Mouse (Mus musculus): ENCODE results near the gene Cep97. TPM values are rescaled to one million over a fixed set of nuclear protein-coding genes. Genes with fewer than 3 reads are reported as not detected.

Gene Cep97
- total RNA-seq, 1 experiment = 12.5 TPM

DNA sequence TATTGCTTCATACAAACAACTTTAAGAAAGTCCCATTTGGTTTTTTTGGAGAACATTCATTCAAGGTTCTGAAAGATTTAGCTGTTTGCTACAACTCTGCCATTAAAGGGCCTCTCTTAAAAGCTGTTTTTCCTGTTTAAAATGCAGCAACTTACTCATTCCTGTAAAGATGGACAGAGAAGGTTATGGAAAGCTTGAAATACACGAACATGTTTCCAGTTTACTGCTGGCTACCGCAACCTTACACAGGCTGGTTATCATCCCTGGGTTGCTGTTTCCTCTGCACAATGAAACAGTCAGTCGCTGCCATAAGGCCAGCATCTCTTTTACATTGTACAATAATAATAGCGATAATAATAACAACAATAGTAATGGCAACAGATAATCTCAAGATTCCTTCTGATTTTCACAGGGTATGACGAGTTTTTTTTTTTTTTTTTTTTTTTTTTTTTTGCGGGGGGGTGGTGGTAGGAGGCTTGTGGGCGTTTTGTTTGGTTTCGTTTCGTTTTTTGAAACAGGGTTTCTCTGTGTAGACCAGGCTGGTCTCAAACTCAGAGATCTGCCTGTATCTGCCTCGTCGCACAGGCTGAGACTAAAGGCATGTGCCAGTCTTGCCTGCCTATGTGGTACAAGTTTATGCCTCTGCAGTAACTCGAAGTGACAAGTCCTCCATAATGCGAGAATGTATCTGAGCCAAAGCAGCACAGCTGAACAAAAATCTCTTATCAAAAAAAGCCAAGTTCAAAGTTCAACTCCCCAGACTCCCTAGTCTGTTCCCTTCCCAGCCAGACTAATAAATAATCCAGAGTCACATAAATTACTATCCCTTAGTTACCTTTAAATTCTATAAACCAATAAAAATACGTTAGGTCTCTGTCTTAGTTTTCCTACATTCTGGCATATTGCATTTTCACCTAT lies 32.6 kb downstream of the Cep97 start:
- Histone ChIP-seq H3K4me3 (ENCODE audit: insufficient read depth in 1 of 2, low read depth in 1 of 2, low read length in 2 of 2, poor library complexity in 1 of 2, severe bottlenecking in 1 of 2) (no peak overlapping the region), H3K4me1 (ENCODE audit: control insufficient read depth in 2 of 2, insufficient read depth in 2 of 2, low read length in 2 of 2, poor library complexity in 1 of 2) (peaks cover 0 to 6% of the 10 kb centered on the region in 2 experiments; a peak in 1 of 4 replicates), H3K9me3 (ENCODE audit: control insufficient read depth, insufficient read depth, low read depth, low read length) (no peaks in the 10 kb centered on the region), H3K36me3 (ENCODE audit: control insufficient read depth, insufficient read depth, low read length, poor library complexity, severe bottlenecking) (peaks cover 7% of the 10 kb centered on the region; the same call in 1 of the 2 replicates), H3K27ac (ENCODE audit: insufficient read depth, low read depth, low read length, poor library complexity, severe bottlenecking) (no peak overlapping the region), H3K9ac (ENCODE audit: insufficient read depth, low read depth, low read length, poor library complexity, severe bottlenecking) (no peak overlapping the region)
- DNase-seq (ENCODE audit: low read depth, low spot score) = no peak
- TF ChIP-seq CHD2 (IDR thresholded peaks at IDR 0.05; ENCODE audit: low read depth, low read length) (no peak), ZNF384 (IDR thresholded peaks at IDR 0.05; ENCODE audit: low read depth, low read length) (peak; percentile 48; the same call in 1 of the 2 replicates)
- in situ Hi-C loops (cut with MboI; ENCODE audit: low sequenced_read_pairs in 2 of 2, unreplicated experiment in 2 of 2) = no loop called here

DNA sequence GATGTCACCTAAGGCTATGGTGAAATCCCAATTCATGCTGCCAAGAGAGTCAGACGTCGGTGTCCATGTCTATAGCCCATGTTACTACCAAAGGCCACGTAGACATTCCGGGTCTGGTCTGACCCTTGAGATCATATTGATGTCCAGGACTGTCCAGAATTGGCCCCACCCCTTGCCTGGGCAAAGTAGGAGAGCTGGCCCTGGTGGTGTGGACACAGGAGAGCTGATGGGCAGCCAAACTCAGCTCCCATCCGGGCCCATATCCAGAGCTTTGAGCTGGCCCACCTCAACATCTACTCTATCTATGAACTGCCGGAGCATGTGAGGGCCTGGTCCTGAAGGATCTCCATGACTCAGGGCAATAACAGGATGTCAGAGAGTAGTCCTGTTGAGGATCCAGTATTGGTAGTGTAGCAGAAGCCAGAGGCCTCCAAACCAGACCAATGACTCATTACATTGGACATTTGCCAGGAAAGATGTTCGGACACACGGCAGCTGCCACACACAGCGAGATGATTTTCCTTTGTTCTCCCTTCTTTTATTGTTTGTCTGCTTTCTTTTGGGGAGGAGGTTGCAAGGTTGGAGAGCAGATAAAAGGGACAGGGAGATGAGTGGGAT lies 36.2 kb downstream of the Cep97 start:
- no peak overlapping the region for H3K4me3 ChIP-seq (ENCODE audit: insufficient read depth in 1 of 2, low read depth in 1 of 2, low read length in 2 of 2, poor library complexity in 1 of 2, severe bottlenecking in 1 of 2)
- no peak for DNase-seq (ENCODE audit: low read depth, low spot score)
- H3K9me3 ChIP-seq (ENCODE audit: control insufficient read depth, insufficient read depth, low read depth, low read length) = no peaks in the 10 kb centered on the region
- H3K27ac ChIP-seq (ENCODE audit: insufficient read depth, low read depth, low read length, poor library complexity, severe bottlenecking) = no peak overlapping the region
- H3K9ac ChIP-seq (ENCODE audit: insufficient read depth, low read depth, low read length, poor library complexity, severe bottlenecking) = no peak overlapping the region
- TF ChIP-seq ZNF384 (IDR thresholded peaks at IDR 0.05; ENCODE audit: low read depth, low read length) (no peak), ZC3H11A (IDR thresholded peaks at IDR 0.05; ENCODE audit: borderline replicate concordance, low read depth, low read length) (no peak), CHD2 (IDR thresholded peaks at IDR 0.05; ENCODE audit: low read depth, low read length) (no peak), MAFK (IDR thresholded peaks at IDR 0.05; ENCODE audit: insufficient read depth, low read depth, low read length) (no peak), HCFC1 (IDR thresholded peaks at IDR 0.05; ENCODE audit: borderline replicate concordance, insufficient read depth, low read length) (no peak)
- H3K36me3 ChIP-seq (ENCODE audit: control insufficient read depth, insufficient read depth, low read length, poor library complexity, severe bottlenecking) = no peaks in the 10 kb centered on the region
- H3K4me1 ChIP-seq (ENCODE audit: control insufficient read depth in 2 of 2, insufficient read depth in 2 of 2, low read length in 2 of 2, poor library complexity in 1 of 2) = peaks cover 4 to 5% of the 10 kb centered on the region in 2 experiments; a peak in 2 of 4 replicates
- in situ Hi-C loops (cut with MboI; ENCODE audit: low sequenced_read_pairs in 2 of 2, unreplicated experiment in 2 of 2) = no loop called here

- Histone ChIP-seq H3K4me3 (ENCODE audit: insufficient read depth in 1 of 2, low read depth in 1 of 2, low read length in 2 of 2, poor library complexity in 1 of 2, severe bottlenecking in 1 of 2) (peak overlapping the region; percentile 84 to 98), H3K4me1 (ENCODE audit: control insufficient read depth in 2 of 2, insufficient read depth in 2 of 2, low read length in 2 of 2, poor library complexity in 1 of 2) (peaks cover 4 to 5% of the 10 kb centered on the region in 2 experiments; a peak in 2 of 4 replicates), H3K36me3 (ENCODE audit: control insufficient read depth, insufficient read depth, low read length, poor library complexity, severe bottlenecking) (no peaks in the 10 kb centered on the region), H3K9me3 (ENCODE audit: control insufficient read depth, insufficient read depth, low read depth, low read length) (no peaks in the 10 kb centered on the region), H3K27ac (ENCODE audit: insufficient read depth, low read depth, low read length, poor library complexity, severe bottlenecking) (no peak overlapping the region; the same call in 1 of the 2 replicates), H3K9ac (ENCODE audit: insufficient read depth, low read depth, low read length, poor library complexity, severe bottlenecking) (peak overlapping the region; percentile 53)
- in situ Hi-C loops (cut with MboI; ENCODE audit: low sequenced_read_pairs in 2 of 2, unreplicated experiment in 2 of 2) = no loop called here
- peak; percentile 21 for DNase-seq (ENCODE audit: low read depth, low spot score)
- TF ChIP-seq CHD2 (IDR thresholded peaks at IDR 0.05; ENCODE audit: low read depth, low read length) (no peak), ZNF384 (IDR thresholded peaks at IDR 0.05; ENCODE audit: low read depth, low read length) (no peak), HCFC1 (IDR thresholded peaks at IDR 0.05; ENCODE audit: borderline replicate concordance, insufficient read depth, low read length) (no peak), MAFK (IDR thresholded peaks at IDR 0.05; ENCODE audit: insufficient read depth, low read depth, low read length) (no peak), ZC3H11A (IDR thresholded peaks at IDR 0.05; ENCODE audit: borderline replicate concordance, low read depth, low read length) (no peak)
Observed at GRCm38 (mm10) chr16:55895651-55896095, 39.0 kb downstream of the Cep97 start.

DNA sequence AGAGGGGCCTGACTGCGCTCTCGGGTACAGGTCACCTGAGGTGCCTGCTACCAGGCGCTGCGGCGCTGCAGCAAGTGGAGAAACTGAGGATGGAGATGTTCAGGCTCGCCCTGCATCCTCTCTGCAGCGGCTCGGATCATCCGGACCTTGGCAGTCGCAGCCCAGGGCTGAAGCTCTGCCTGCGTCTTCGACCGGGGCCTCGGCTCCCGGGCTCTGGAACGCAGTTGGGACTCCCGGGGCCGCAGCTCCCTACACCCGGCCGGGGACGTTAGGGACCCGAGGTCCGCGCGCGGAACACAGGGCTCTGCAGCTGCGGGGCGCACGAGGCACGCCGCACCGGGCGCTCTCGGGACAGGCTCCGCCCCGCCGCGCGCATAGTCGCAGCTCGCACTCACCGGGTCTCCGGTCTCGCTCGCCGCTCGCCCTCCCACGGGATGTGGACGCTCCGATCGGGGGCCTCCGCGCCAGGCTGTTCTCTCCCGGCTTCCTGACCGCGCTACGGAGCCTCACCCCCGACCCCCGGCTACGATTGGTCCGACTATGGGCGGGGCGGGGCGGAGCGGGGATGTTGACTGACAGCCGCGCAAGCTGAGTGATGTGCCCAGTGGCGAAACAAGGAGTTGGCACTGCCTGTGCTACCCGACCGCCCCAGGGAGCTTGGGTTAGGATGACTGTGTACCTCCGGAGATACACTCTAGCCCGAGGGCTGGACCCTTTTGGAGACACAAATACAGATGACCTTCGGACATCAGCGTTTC lies 39.6 kb downstream of the Cep97 start, which contains the start of gene Nxpe3:
TSS of gene Nxpe3 (minus strand) at position 393 of the 758 bp plus-strand sequence.
- in situ Hi-C loops (cut with MboI; ENCODE audit: low sequenced_read_pairs in 2 of 2, unreplicated experiment in 2 of 2) = no loop called here
- TF ChIP-seq ZC3H11A (IDR thresholded peaks at IDR 0.05; ENCODE audit: borderline replicate concordance, low read depth, low read length) (no peak), HCFC1 (IDR thresholded peaks at IDR 0.05; ENCODE audit: borderline replicate concordance, insufficient read depth, low read length) (no peak), MAFK (IDR thresholded peaks at IDR 0.05; ENCODE audit: insufficient read depth, low read depth, low read length) (no peak), CHD2 (IDR thresholded peaks at IDR 0.05; ENCODE audit: low read depth, low read length) (no peak), ZNF384 (IDR thresholded peaks at IDR 0.05; ENCODE audit: low read depth, low read length) (no peak)
- peaks cover 3% of the 10 kb centered on the region; the same call in 1 of the 2 replicates for H3K36me3 ChIP-seq (ENCODE audit: control insufficient read depth, insufficient read depth, low read length, poor library complexity, severe bottlenecking)
- DNase-seq (ENCODE audit: low read depth, low spot score) = peak; percentile 77
- no peaks in the 10 kb centered on the region for H3K9me3 ChIP-seq (ENCODE audit: control insufficient read depth, insufficient read depth, low read depth, low read length)
- H3K4me1 ChIP-seq (ENCODE audit: control insufficient read depth in 2 of 2, insufficient read depth in 2 of 2, low read length in 2 of 2, poor library complexity in 1 of 2) = peaks cover 5 to 7% of the 10 kb centered on the region in 2 experiments; a peak in 2 of 4 replicates
- no peak within 1 kb of the TSS; the same call in 1 of the 2 replicates for H3K27ac ChIP-seq (ENCODE audit: insufficient read depth, low read depth, low read length, poor library complexity, severe bottlenecking)
- peak within 1 kb of the TSS; percentile 75 for H3K9ac ChIP-seq (ENCODE audit: insufficient read depth, low read depth, low read length, poor library complexity, severe bottlenecking)
- peak within 1 kb of the TSS; percentile 84 to 98 for H3K4me3 ChIP-seq (ENCODE audit: insufficient read depth in 1 of 2, low read depth in 1 of 2, low read length in 2 of 2, poor library complexity in 1 of 2, severe bottlenecking in 1 of 2)

Measured in ES-E14 (cell line).